Comparison of ENCODE assay signal across 8 mouse cellular contexts in genomic region chr8:82689322-82689721, GRCm38 (mm10).
DNase-seq lines count a peak whose midpoint lies in the region; TF ChIP-seq lines count a peak whose summit lies in the region.
"Had no signal": no experiment of that assay in that cellular context is flagged by ENCODE, and none has a peak within 500 bp of the region (broad histone marks: within the 10 kb centered on the region; RNA-seq: fewer than 3 reads in every experiment).

No protein-coding gene starts in this region.

- H3K79me2 ChIP-seq in MEL (ENCODE audit: control insufficient read depth, insufficient read depth, low read length, poor library complexity): no peaks in the 10 kb centered on the region

- H3K9ac ChIP-seq in MEL (ENCODE audit: control insufficient read depth, low read depth, low read length, poor library complexity, severe bottlenecking): no peak overlapping the region

- TF ChIP-seq RAD21 in MEL (IDR thresholded peaks at IDR 0.05; ENCODE audit: low read depth, low read length): peak; percentile 54

- no peaks in the 10 kb centered on the region for H3K36me3 ChIP-seq in MEL (ENCODE audit: control insufficient read depth in 1 of 2, insufficient read depth in 2 of 2, low read length in 2 of 2)
- H3K36me3 ChIP-seq in small intestine, adult 2 months (ENCODE audit: control insufficient read depth, insufficient read depth, low read length): no peaks in the 10 kb centered on the region

- no peak overlapping the region for H3K4me3 ChIP-seq in MEL (ENCODE audit: control insufficient read depth in 1 of 2, insufficient read depth in 1 of 2, low read depth in 2 of 2, low read length in 2 of 2)
- no peak overlapping the region for H3K4me3 ChIP-seq in small intestine, adult 2 months (ENCODE audit: low read depth, low read length)
- H3K4me3 ChIP-seq: myocyte had no signal

- TF ChIP-seq EP300 in MEL (IDR thresholded peaks at IDR 0.05; ENCODE audit: low read depth in 1 of 2, low read length in 2 of 2): no peak

- TF ChIP-seq CTCF in MEL (IDR thresholded peaks at IDR 0.05 in 2 of 3, conservative IDR thresholded peaks at IDR 0.05 in 1 of 3; ENCODE audit: control insufficient read depth in 1 of 3, insufficient read depth in 1 of 3, low read depth in 2 of 3, low read length in 3 of 3, poor library complexity in 1 of 3, severe bottlenecking in 1 of 3): peak; percentile 18 to 53 (median 31); a peak in 5 of 6 replicates
- TF ChIP-seq CTCF in small intestine, adult 2 months (IDR thresholded peaks at IDR 0.05; ENCODE audit: extremely low read depth, insufficient read length, insufficient replicate concordance, low read depth, low read length): peak; percentile 42; the same call in 1 of the 2 replicates

- WGBS in small intestine, adult 2 months: 48% methylated on average over 3 of the region's 3 CpGs

- no peak overlapping the region for H3K27ac ChIP-seq in MEL (ENCODE audit: control insufficient read depth, low read depth, low read length)
- no peak overlapping the region for H3K27ac ChIP-seq in small intestine, adult 2 months (ENCODE audit: insufficient read depth, low read depth, low read length)

- TF ChIP-seq POLR2A in MEL (IDR thresholded peaks at IDR 0.05; ENCODE audit: control insufficient read depth in 1 of 2, insufficient read depth in 1 of 2, low read depth in 1 of 2, low read length in 2 of 2, poor library complexity in 1 of 2): no peak
- TF ChIP-seq POLR2A in small intestine, adult 2 months (IDR thresholded peaks at IDR 0.05; ENCODE audit: low read depth, low read length): no peak

- no peaks in the 10 kb centered on the region for H3K9me3 ChIP-seq in MEL (replicated peaks; ENCODE audit: insufficient read depth, low read length)

- H3K27me3 ChIP-seq in MEL (ENCODE audit: control insufficient read depth in 1 of 2, insufficient read depth in 2 of 2, low read length in 2 of 2): no peaks in the 10 kb centered on the region
- H3K27me3 ChIP-seq in small intestine, adult 2 months (ENCODE audit: control insufficient read depth, insufficient read depth, low read length): no peaks in the 10 kb centered on the region

- DNase-seq in A20 (ENCODE audit: low read depth, low spot score): peak; percentile 1
- DNase-seq in MEL (ENCODE audit: low read depth, low spot score): peak; percentile 21
- peak; percentile 41 for DNase-seq in cerebellum, adult 9-11 months
- peak; percentile 7 to 42 for DNase-seq in heart, adult 9 months (ENCODE audit: low spot score in 2 of 2)
- DNase-seq in kidney, postnatal 25 days: peak; percentile 49 to 66
- DNase-seq in lung, postnatal 25 days (ENCODE audit: low spot score): peak; percentile 31

- no peaks in the 10 kb centered on the region for H3K4me1 ChIP-seq in MEL (ENCODE audit: control insufficient read depth in 1 of 2, insufficient read depth in 2 of 2, low read length in 2 of 2)
- H3K4me1 ChIP-seq in small intestine, adult 2 months (ENCODE audit: control insufficient read depth, insufficient read depth, insufficient read length, low read length): no peaks in the 10 kb centered on the region

TF ChIP-seq in MEL, 35 proteins besides CTCF, POLR2A, EP300 and RAD21:
- TF ChIP-seq SMC3 (IDR thresholded peaks at IDR 0.05; ENCODE audit: low read depth, low read length) (peak; percentile 63), ZC3H11A (IDR thresholded peaks at IDR 0.05; ENCODE audit: low read depth, low read length) (peak; percentile 53), TBP (IDR thresholded peaks at IDR 0.05; ENCODE audit: low read depth, low read length) (no peak)

Comparison
In these comparisons a context has a peak if more than half of its experiments do, and no peak if none do; other contexts are left out.
1. DNase-seq: peak in every context shown above with its lines; median percentile 58 in kidney, postnatal 25 days; 41 in cerebellum, adult 9-11 months; 31 in lung, postnatal 25 days; 24 in heart, adult 9 months; 21 in MEL; 1 in A20.